Mouse (Mus musculus): Measurements from ENCODE around the gene Gucy2c.

Gene Gucy2c

GRCm38 (mm10) chr6:136660831-136661705 lies 120.5 kb downstream of the Gucy2c start:
- DNase-seq = no peak

GRCm38 (mm10) chr6:136659226-136659625 lies 122.3 kb downstream of the Gucy2c start:
- DNase-seq = no peak

DNA sequence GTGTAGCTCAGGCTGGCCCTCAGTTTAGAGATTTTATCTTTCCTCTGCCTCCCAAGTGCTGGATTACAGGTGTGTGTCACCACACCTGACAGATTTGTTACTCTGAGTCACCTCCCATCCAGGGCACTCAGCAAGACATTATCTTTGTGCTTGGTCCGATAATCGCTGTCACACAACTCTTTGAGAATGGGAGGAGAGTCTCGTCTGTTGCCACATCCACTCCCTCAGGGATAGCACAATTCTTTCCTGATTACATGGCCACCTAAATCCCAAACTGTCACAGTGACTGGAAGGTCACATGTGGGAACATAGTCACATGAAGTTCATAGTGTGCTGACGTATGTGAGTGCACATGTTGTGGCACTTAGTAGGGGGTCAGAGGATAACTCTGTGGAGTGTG lies 123.3 kb downstream of the Gucy2c start:
- DNase-seq = no peak

- no peak for DNase-seq
Observed at GRCm38 (mm10) chr6:136655786-136656185, 125.8 kb downstream of the Gucy2c start.

DNA sequence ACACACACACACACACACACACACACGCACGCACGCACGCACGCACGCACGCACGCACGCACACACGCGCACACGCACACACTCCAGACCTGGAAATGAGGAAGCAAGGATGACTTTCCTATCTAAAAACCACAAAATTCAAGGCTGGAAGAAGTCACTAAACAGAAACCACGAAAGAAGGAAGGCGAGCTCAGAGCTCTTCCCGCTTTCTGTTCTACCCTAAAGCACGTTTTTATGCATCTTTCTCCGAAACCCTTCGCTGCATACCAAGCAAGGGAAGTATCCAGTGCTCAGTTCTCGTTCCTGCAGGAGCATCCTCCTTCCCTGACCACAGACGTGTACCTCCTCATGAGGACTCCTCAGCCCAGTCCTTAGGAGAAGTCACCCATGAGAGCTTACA lies 127.1 kb downstream of the Gucy2c start:
- DNase-seq = no peak

DNA sequence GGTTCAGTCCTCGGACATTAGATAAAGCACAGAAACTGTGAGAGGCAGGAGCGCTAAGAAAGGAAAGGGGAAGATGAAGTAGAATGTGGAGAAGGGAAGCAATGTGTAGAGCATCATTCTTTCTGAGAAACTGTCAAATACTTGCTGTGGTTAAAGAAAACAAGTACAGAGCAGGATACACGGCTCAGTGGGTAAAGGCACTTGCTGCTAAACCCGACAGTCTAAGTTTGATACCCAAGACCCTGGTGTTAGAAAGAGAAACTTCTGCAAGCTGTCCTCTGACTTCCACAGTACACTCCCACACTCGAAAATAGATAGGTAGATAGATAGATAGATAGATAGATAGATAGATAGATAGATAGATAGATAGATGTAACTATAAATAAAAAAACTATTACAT lies 128.2 kb downstream of the Gucy2c start:
- DNase-seq = no peak

DNA sequence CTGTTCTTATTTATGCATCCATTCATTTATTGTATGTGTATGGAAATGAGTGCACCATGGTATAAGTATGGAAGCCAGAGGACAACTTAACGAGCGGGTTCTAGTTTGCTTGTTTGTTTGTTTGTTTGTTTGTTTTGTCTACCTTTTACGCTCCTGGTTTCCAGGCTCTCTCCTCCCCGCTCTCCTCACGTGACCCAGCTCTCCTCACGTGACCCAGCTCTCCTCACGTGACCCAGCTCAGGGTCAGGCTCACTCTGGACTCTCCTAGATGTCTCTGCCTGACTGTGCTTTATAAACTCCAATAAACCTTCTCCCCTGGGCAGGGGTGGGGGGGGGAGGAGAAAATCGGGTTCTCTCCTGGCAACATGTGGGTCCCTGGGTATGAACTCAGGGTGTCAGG lies 130.9 kb downstream of the Gucy2c start:
- DNase-seq = no peak

- no peak for DNase-seq
Observed at GRCm38 (mm10) chr6:136647455-136647861, 134.1 kb downstream of the Gucy2c start.
